Mouse (Mus musculus) c-Kit-negative CD71-positive TER-119-positive erythroid progenitor cells, embryonic 14.5 days (primary cell): Measurements from ENCODE around the gene Irx3.

Experiments
- DNase-seq: peaks from one replicate; pipeline ENCODE4 v3.0.0-alpha.2; 2013; ENCODE audit warnings: low read depth, low spot score

The Irx3 gene

DNA sequence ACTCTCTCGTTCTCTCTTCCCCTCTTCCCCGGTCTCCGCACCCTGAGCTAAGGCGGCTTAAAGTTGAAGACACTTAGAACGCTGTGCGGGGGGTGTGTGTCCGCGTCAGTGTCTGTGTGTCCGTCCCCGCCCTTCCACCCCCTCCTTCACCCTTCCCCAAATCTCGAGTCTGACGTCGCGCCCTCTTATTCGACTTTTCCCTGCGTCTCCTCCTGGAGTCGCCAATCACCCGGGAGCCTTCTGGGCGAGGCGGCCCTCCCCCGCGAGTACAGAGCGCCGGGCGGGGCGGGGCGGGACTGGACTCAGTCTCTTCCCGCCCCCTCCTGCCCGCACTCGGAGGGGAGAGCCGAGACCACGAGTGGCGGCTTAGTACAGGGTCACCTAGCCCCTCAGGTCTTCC is at the start of gene Irx3:
TSS of gene Irx3 (minus strand) at position 229 of the 400 bp plus-strand sequence.
- DNase-seq: no peak

DNA sequence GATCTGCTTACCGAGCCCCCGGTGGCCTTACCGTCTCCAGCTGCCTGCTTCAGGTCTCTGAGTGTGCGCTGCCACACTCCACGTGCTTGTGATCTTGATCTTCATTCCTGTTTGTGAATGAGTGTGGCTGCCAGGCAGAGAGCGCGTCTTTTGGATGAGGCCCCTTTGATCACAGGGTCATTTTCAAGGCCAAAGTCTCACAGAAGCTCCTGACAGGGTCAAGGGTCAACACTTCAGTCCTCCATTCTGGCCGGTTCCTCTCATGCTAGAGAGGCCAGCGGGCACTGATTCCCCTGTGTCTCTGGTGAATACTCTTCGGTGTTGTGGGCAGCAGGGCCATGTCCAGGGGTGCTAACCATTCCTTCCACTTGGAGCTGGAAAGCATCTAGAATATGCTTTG is 49.5 kb upstream of the Irx3 start:
- DNase-seq: no peak

DNA sequence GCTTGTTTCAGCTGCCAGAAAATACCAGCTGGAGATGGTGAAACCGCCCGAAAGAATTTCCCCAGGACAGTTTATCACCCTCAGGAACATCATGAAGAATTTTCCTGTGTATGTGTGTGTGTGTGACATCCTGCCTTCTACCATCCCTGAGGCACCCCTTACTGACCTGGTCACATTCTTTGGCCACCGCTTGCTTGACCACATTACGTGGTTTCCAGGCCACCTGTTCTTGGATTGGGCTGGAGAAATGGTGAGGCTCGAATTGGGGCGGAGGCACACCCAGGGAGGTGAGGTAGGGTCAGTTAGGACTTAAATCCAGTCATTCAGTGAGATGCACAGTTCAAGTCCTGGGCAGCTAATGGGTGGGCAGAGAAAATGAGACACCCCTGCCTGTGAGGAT is 48.1 kb upstream of the Irx3 start:
- no peak for DNase-seq

DNA sequence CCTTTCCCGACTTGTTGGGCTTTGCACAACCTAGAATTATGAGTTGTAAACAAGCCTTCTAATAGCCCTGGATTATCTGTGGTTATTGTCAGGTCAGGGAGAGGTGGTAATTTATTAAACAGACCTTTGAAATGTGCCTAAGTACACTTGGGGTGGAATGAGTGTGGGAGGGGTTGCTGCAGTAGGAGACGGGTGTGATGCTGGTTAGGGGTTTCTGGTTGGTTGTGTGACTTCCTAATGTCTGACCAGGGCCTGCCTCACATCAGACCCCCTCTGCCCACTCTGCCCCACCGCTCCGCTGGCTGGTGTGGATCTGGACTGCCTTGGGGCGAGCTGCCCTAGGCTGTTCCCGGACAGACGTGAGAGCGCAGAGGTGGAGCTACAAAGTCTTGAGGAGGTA is 47.7 kb upstream of the Irx3 start:
- DNase-seq: no peak

DNA sequence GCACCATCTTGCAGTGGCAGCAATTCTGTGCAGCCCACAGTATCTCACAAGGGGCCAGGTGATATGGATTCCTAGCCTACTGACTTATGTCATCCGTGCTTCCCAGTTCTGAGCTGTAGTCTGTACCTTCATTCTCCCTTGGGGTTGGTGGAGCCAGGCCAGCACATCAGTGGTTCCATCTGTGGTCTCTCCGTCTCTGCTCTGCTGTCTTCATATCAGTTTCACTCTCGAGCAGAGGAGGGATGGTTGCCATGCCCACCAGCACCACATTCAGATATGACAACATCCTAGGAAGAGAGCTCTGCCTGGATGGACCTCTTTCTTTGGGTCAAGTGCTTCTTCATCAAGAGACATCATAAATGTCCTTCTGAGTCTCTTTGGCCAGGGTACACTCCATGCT is 43.8 kb upstream of the Irx3 start:
- DNase-seq: no peak

DNA sequence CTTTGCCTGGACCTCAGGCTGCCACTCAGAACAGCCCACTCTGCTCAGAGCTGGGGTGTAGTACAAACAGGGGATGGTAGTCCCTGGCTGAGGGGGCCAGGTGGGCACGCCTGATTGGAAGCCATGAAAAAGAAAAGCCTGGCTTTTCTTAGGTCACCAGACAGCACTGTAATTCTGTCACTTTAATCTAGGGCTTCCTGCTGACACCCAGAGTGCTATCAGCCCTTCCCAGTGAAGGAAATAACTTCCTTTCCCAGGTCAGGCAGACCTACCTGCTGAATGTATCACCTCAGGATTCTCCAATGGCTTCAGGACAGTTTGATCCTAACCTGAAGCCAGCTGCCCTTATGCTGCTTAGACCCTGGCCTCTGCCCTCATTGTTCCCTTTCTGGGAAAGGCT is 35.3 kb upstream of the Irx3 start:
- DNase-seq: no peak

DNA sequence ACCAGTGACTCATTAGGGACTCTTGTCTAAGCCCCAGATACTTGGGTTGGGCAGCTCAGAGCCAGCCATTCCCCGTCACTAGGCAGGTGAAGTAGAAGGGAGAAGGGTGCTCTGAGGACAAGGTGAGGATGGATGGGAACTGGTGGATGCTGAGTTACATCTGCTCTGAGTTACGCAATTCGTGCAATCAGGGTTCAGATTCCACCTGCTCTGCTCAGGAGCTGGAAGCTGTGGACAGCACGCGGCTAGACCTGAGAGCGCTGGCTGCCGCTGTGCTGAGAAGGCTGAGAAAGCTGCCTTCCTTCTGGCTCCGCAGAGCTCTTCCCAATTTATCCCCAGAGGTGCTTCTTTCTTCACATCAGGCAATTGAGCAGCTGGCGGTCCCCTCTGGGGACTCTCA is 34.8 kb upstream of the Irx3 start:
- no peak for DNase-seq

DNA sequence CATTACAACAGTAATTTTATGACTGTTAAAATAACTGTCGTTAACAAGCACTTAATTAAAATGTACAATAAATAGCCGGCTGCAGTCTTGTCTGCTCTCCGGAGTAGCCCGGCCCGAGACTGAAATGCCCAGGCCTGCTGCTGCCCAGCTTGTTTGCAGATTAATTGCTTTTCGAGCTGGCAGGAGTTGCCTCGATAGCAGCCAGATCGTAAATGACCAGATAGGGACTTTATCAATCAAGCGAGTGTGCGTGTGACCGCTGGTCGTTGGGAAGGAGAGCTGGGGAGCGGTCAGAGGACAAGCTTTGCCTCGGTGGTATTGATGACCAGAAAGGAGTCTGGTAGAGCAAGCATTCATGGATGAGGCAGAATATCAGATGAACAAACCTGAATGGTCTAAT is 25.8 kb upstream of the Irx3 start:
- DNase-seq: no peak

DNA sequence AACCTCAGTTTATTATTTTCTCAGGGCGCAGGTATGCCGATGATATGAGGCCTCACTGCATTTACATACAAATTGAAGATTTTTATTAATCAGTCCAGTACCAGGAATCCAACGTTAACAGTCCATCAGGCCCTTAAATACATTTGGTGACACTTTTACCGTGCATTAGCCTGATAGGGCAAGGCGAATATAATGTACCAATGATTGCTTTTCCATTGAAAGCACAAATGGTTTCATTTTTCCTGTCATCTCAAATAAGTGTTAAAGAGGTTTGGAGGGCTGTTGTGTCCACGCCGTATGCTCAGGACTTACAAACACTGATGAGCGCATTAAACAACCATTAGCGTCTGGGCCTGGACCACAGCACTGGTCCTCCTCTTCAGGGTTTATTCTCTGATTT is 25.3 kb upstream of the Irx3 start:
- no peak for DNase-seq

DNA sequence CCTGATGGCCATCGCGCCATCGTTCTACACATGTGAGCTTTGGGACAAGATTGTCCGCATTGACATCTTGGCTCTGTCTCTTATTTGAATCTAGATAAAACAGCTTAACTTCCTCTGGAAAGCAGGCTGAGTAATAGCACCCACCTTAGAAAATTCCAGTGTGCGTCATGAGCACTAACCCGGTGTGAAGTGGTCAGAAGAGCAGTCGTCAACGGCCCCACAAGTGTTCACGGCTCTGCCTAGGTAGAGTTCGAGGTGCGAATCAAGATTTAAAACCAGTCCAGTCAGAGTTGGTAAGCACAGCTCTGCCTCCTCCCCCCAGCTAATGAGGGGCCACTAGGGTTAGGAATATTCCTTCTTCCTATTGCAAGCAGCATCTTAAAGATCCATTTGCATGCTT is 21.5 kb upstream of the Irx3 start:
- no peak for DNase-seq

DNA sequence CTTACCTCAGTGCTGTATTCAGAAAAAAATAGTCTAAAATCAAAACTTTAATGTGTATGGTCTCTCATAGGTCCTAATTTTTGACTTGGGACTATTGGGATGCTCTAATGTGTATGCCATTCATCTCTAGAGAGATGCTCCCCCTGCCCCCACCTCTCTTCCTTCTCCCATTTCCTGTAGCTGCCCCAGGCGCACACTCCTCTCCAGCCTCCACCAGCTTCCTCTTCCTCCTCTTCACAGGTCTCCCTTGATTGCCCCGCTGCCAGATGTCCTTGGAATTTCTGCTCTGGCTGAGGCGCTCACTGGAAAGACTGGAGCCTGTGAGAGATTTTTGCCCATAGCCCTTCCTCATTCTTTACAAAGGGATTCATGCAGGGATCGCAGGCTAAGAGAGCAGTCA is 20.9 kb upstream of the Irx3 start:
- no peak for DNase-seq

DNA sequence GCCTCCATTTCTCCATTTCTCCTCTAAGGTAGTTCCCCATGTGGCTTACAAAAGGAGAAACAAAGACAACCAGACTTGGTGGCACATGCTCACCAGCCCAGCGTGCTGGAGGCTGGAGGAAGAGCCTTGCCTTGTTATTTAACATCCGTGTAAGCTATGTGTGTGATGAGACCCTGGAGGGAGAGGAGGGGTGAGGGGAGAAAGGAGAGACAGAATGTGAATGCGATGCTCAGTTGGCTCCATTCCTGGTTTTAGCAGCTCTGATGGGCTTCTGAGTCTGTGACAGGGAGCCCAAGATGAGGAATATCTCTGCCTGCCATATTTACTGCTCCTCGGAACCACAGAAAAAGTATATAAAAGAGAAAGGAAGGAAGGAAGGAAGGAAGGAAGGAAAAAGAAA is 20.1 kb upstream of the Irx3 start:
- DNase-seq: no peak

DNA sequence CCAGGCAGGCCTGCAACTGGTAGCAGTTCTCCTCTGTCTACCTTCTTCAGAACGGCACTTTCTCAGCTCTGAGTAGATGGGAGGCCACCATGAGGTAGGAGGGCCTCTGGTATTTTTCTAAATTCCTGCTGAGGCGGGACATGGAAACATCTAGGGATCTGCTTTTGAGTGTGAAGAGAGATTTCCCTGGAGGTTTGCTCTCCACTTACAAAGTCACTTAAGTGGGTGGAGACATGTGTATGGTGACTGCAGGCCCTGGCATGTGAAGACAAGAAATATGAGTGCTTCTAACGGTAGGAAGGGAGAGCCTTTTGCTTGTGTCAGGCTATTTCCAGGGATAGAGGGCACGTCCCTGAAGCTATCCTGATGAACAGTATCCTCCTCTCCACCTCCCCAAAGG is 17.9 kb upstream of the Irx3 start:
- DNase-seq: no peak

DNA sequence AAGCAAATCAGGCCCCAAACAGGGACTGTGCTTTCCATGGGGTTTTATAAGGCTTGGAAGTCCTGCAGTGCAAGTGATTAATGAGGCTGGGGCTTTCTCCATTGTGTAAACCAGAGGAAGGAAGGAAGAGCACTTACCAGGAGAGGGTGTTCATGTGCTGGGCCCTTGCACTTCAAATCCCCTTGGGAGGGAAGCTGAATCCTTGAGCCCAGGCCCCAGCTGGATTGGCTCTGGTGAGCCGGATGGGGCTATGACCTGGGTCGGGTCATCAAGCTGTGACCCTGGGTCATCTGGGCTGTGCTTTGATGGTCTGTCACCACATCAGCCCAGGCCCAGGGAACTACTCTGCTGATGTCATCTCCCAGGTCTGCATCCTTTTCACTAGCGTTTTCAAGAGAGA is 16.9 kb upstream of the Irx3 start:
- no peak for DNase-seq

DNA sequence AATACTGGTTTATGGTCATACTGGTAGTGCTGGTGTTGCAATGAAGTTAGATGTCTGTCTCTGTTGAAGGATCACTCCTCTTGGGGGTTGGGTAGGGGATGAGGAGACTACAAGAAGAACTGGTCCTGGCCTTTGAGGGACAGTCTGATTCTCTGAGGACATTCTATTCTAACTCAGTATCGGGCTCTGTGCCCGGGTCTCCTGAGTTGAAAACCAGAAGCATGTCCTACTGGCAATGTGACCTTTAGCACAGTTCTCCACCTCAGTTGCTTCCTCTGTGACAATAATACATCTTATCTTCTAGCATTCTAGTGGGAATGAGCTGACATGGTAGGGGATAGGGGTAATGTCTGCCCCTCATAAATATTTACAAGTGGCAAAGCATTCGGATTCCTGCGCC is 12.2 kb upstream of the Irx3 start:
- DNase-seq: no peak

DNA sequence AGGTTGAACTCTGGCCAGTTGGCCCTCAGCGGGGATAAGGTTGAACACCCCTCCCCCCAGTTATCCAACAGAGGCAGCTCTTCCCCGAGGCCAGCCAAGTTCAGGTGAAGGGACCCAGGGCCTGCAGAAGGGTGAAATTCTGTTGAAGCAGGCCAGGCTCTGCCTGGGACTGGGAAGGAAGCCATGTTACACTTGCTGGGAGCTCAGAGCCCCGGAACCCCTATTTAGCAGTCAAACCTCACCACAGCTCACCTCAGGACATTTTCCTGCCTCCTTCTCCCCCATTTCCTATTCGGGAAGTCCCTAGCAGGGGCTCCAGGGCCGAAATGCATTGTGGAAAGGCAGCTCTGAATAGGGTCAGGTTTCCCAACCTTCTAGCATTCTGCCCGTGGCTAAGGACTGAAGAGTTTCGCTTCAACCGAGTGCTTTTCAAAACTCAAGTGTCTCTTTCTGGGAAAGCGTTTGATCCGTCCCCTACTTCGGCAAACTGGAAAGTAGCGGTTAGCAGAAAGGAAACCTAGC is 4.9 kb upstream of the Irx3 start:
- DNase-seq: no peak

DNA sequence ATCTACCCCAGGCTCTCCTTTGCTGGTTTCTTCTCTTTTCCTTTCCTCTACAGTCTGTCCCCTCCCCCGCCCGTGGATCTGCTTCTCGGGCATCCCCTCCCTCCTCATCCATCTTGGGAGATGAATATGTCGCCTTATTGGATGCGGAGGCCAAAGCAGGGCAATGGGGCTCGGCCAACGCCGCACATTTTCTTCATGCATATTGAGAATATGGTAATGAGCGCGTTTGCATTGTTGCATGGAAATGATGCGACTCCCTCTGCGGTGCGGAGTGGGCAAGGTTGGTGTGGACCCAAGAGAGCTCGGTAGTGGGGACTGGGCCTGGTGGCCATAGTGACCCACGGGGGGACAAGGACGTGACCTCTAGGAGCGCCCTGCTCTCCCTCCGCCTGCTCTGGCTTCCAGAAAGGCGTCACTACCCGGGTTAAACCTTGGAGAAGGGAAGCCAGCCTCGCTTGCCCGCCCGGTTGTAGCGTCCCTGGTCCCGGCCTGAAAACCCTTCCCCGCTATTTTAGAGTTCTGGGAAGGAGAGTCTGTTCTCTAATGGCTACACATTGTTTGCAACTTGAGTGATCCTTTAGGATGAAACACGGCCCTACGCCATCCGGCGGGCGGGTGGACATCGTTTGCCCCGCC is 4.3 kb upstream of the Irx3 start:
- DNase-seq: no peak

DNA sequence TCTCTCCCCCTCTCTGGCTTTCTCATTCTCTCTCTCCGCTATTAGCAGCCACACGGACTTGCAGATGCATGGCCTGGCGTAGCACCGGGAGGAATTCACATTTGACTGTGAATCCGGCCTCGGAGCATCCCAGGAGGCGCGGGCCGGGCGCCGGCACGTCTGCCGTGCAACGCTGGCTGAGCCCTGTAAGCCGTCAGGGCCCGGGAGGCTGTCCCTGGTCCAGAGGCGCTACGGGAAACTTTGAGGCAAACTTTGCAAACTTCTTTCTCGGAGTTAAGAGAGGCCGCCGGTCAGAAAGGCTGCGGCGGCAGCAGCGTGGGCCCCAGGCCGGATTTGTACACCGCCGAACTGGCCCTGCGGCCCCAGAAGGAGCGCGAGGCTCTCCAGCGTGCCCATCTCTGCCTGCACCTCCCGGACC is 3.4 kb upstream of the Irx3 start:
- DNase-seq: no peak

DNA sequence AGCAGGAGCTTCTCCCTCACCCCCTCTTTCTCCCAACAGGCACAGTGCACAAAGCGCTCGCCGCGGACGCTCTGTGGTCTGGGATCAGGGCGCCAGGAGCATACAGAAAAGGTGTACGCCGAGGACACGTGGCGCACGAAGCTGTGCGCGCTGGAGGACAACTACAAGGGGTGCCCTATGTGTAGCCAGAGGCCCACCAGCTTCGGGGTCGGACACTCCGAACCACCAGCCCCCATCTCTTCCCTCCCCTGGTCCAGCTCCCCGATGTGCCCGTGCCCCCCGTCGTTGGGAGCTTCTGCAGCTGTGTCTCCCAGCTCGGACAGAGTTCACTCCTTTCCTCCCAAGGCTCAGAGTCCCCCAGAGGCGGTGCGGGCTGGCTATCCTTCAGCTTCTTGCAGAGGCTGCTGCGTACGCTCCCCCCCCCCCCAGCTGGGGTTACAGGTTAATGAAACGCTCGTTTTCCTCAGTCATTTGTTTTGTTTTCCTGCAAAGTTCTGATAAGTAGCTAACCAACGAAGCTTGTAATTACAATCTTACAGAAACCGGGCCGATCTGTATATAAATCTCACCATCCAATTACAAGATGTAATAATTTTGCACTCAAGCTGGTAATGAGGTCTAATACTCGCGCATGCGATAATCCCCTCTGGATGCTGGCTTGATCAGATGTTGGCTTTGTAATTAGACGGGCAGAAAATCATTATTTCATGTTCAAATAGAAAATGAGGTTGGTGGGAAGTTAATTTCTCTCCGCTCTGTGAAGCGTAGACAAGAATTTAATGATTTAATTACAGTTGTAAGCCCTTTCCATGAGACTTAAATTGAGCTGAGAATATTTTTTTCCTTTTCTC is 2.8 kb upstream of the Irx3 start:
- no peak for DNase-seq

DNA sequence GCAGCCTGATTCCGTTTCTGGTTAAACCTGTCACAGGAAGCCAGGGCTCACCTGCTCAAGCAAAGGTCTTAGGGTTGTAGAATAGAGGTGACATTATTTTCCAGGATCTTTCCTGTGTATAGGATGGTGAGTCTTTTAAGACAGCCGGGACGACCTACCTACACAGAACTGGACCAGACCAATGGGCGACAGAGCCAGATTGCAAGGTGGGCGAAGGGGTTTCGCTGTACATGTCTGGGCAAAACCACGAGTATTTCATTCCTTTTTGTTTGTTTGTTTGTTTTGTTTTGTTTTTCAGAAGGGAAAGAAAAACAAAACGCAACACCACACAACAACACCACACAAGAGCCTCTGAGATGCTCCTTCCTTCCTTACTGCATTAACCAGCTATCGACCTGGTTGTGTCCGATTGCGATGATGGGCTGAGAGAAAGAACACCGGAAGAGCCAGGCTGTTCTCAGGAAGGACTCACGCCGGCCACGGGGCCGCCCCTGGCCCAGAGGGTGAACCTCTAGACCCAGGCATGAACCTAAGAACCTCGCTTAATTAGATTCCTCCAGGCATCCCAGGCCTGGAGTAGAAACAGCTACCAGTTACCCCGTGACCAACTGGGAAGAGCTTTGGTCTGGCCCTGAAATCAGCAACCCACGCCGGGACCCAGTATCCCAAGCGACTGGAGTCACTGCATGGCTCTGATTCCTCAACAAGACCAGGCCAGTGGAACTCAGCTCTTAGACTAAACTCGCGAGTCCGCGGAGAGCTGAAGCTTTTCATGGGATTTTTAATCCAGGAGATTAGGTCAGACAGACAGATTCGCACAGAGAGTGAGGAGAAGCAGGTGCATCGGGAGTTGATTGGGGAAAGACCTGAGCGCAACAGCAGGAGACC is 1.9 kb upstream of the Irx3 start:
- DNase-seq: no peak

DNA sequence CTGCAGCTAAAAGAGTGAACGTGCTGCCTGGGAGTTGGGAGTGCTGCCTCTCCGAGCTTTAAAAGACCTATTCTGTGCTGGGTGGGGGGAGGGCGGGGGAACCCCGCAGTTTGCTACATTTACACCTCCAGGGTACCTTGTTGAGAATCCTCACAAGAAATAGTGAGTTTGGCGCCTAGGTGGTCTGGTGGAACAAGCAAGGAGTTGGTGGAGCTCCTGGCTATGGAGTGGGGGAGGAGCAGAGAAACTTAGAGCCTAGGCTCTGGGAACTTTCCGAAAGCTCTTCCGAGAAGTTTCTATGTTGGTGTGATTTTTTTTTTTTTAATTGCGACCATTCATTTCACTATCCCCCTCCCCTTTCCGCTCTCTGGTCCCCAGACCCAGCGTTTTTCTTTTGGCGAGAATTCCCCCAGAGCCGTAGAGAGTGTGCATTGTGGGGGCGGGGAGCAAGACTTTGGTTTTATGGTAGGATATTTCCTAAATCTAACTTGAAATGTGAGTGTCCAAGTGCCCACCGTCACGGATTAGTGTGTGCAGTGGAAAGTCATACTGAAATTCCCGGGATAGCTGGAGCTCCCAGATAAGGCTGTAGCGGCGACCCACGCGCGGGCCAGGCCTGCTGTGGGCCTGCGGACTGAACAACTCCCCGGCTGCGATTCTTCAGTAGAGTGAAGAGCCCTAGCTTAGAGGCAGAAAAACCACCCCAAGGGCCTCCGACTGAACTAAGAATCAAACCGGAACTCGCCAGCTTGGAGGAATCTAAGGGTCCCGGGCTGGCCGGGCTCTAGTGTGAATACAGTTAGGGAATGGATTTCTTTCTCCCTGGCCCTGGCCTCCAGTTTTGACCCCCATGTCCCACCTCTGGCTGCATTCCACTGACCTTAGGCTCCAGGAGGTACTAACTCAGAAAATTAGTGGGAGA is 795 bp upstream of the Irx3 start:
- no peak for DNase-seq
